Mouse (Mus musculus) heart, embryonic 16.5 days (tissue): ENCODE results near the gene Stt3b. TPM values are rescaled to one million over a fixed set of nuclear protein-coding genes. Genes with fewer than 3 reads are reported as not detected.

Experiments used
- ATAC-seq: fragments of 200-750 bp; cut with Nextera tagmentation; replicated peaks from 2 replicates; pipeline ENCODE4 v1.8.0; 2017; ENCODE audit warnings: moderate number of reproducible peaks; ENCODE audit not compliant: insufficient read depth, low FRiP score; ENCODE audit errors: extremely low read depth
- H3K27ac ChIP-seq: fragments of 300-500 bp; sonication (generic); 2 replicates; pipeline ENCODE4 v1.5.1; 2014; ENCODE audit warnings: mild to moderate bottlenecking, low read length, control low read depth, moderate library complexity
- H3K27me3 ChIP-seq: fragments of 300-500 bp; sonication (generic); 2 replicates; pipeline ENCODE4 v1.6.1; 2014; ENCODE audit warnings: low read length, mixed read lengths; ENCODE audit not compliant: control insufficient read depth, insufficient read depth
- H3K36me3 ChIP-seq: fragments of 300-500 bp; sonication (generic); 2 replicates; pipeline ENCODE4 v1.6.1; 2014; ENCODE audit not compliant: control insufficient read depth, insufficient read depth
- H3K4me1 ChIP-seq: fragments of 300-500 bp; sonication (generic); 2 replicates; pipeline ENCODE4 v1.6.1; 2014; ENCODE audit warnings: low read length, mixed read lengths; ENCODE audit not compliant: control insufficient read depth, insufficient read depth
- H3K4me2 ChIP-seq: fragments of 300-500 bp; sonication (generic); 2 replicates; pipeline ENCODE4 v1.6.1; 2014; ENCODE audit warnings: low read depth, mild to moderate bottlenecking, control low read depth, low read length
- H3K4me3 ChIP-seq: fragments of 300-500 bp; sonication (generic); 2 replicates; pipeline ENCODE4 v1.5.1; 2014; ENCODE audit warnings: mild to moderate bottlenecking, control low read depth, low read length
- H3K9ac ChIP-seq: fragments of 300-500 bp; sonication (generic); 2 replicates; pipeline ENCODE4 v1.6.1; 2014; ENCODE audit warnings: low read length, control low read depth
- H3K9me3 ChIP-seq: fragments of 300-500 bp; sonication (generic); replicated peaks from 2 replicates; pipeline ENCODE4 v1.6.1; 2016; ENCODE audit warnings: low read length; ENCODE audit not compliant: control insufficient read depth
- WGBS: fragments of 180-500 bp; shearing (Covaris S2); extraction: QIAGEN DNeasy Blood & Tissue Kit; methylation state at CpG from one replicate; pipeline ENCODE4 v1.1.7; 2014; 5-methylcytosine and 5-hydroxymethylcytosine counted together
- polyA plus RNA-seq: library from polyadenylated mRNA; unstranded; fragments of >200 nt; fragmentation: Nextera tagmentation; extraction: Ambion mirVana; gene quantifications from 2 replicates; pipeline ENCODE4 v1.2.1, GENCODE M21; 2015

The Stt3b gene
- polyA plus RNA-seq, 1 experiment from 2014 or later: 69.8 TPM

DNA sequence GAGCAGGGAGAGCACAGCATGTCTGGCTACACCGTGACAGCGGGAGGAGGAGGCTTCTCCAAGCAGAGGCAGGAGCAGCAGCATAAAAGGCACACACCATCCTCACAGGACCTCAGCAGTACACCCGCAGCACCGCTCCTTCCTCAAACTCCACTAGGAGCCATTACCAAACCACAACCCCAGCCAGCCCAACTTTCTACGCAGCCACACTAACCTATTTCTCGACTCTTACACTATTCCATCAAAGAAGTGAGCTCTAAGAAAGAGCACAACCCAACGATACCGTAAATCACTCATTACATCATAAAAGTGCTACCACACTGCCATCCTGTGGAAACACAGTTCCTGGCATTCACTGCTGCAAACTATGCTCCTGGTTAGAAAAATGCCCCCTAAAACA is 48.8 kb downstream of the Stt3b start:
- H3K4me3 ChIP-seq: no peak overlapping the region
- H3K9me3 ChIP-seq: no peaks in the 10 kb centered on the region
- no peak overlapping the region for H3K27ac ChIP-seq
- no peak overlapping the region for H3K9ac ChIP-seq
- no peaks in the 10 kb centered on the region for H3K4me1 ChIP-seq
- 75% methylated on average over 8 of the region's 8 CpGs for WGBS
- no peak overlapping the region for H3K4me2 ChIP-seq
- no peaks in the 10 kb centered on the region for H3K27me3 ChIP-seq
- peaks cover 13% of the 10 kb centered on the region for H3K36me3 ChIP-seq
- ATAC-seq: no peak

DNA sequence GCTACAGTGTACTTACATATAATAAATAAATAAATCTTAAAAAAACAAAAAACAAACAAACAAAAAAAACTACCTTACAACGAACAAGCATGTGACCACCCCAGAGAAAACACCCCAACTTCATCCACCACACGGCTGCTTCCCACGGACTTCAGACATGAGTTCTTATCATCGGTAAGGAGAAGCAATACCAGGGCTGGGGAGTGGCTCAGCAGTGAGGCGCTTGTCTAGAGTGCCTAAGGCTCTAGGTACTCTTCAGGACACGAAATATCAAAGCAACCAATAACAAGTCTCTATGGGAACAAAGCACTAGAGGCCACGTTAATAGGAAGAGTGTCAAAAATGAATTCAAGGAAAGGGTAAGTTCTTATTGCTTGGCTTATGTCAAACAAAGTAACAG is 49.8 kb downstream of the Stt3b start:
- Histone ChIP-seq H3K27me3 (no peaks in the 10 kb centered on the region), H3K9me3 (no peaks in the 10 kb centered on the region), H3K27ac (no peak overlapping the region), H3K9ac (no peak overlapping the region), H3K36me3 (peaks cover 11% of the 10 kb centered on the region), H3K4me2 (no peak overlapping the region), H3K4me3 (no peak overlapping the region), H3K4me1 (no peaks in the 10 kb centered on the region)
- ATAC-seq: no peak
- 77% methylated on average over 7 of the region's 7 CpGs for WGBS

DNA sequence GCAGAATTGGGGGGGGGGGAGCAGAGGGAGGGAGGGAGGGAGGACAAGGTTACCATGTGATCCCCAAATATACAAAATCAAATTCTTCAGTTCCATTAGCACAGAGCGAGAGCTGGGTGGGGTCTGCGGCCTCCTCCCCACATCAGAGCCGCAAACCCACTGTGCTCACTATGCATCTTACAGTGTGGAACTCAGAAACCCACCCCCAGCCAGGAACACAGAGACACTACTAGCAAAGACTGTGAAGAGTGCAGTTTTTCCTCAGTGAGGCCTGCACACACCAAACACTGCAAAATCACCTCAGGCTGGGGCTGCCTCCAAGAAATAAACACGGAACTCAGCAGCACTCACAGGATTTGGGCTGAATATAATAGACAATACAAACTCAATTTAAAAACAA is 50.4 kb downstream of the Stt3b start:
- 87% methylated on average over 4 of the region's 4 CpGs for WGBS
- Histone ChIP-seq H3K9me3 (no peaks in the 10 kb centered on the region), H3K4me1 (no peaks in the 10 kb centered on the region), H3K27me3 (no peaks in the 10 kb centered on the region), H3K4me2 (no peak overlapping the region), H3K36me3 (peaks cover 14% of the 10 kb centered on the region), H3K27ac (no peak overlapping the region), H3K9ac (no peak overlapping the region), H3K4me3 (no peak overlapping the region)
- ATAC-seq: no peak

DNA sequence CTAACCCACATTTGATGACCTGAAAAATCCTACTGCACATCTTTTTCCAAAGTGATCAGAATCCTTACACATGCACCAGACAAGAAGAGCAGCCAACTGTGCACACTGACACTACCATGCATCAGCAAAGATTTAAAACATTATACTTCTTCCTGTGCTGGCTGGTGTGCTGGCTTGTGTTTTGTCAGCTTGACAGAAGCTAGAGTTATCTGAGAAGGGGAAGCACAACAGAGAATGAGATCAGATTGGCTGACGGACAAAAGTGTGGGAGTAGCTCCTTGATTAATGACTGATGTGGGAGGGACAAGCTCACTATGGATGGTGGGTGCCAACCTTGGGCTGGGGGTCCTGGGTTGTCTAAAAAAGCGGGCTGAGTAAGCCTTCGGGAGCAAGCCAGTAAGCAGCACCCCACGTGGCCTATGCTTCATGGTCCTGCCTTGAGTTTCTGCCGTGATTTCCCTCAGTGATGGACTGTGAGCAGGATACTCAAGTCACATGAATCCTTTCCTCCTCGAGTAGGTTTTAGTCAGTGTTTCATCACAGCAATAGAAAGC is 52.4 kb downstream of the Stt3b start:
- Histone ChIP-seq H3K9me3 (no peaks in the 10 kb centered on the region), H3K4me1 (no peaks in the 10 kb centered on the region), H3K27ac (no peak overlapping the region), H3K4me2 (no peak overlapping the region), H3K36me3 (peaks cover 22% of the 10 kb centered on the region), H3K9ac (no peak overlapping the region), H3K27me3 (no peaks in the 10 kb centered on the region), H3K4me3 (no peak overlapping the region)
- no peak for ATAC-seq
- WGBS: 62% methylated on average over 6 of the region's 6 CpGs

DNA sequence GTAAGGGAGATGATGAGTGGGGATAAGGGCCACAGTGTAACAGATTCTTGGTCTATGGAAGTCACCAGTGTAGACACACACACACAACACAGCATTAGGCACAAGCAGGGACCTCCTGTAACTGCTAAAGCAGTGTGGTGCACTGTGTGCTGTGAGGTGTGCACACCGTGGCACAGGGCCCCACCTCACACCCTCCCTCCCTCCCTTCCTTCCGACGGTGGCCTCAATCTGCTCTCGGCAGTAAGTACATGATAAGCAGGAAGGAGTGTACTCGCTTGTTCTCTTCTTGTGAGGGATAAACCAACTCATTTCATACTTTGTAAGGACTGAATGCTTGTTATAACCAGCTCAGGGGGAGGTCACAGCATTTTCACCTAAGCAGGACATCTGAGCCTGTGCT is 61.1 kb downstream of the Stt3b start:
- peaks cover 3% of the 10 kb centered on the region; the same call in 1 of the 2 replicates for H3K4me1 ChIP-seq
- no peak overlapping the region for H3K27ac ChIP-seq
- no peak overlapping the region for H3K4me2 ChIP-seq
- 12% methylated on average over 5 of the region's 5 CpGs for WGBS
- no peaks in the 10 kb centered on the region for H3K9me3 ChIP-seq
- no peak for ATAC-seq
- H3K9ac ChIP-seq: no peak overlapping the region
- no peaks in the 10 kb centered on the region for H3K27me3 ChIP-seq
- H3K4me3 ChIP-seq: no peak overlapping the region
- peaks cover 46% of the 10 kb centered on the region for H3K36me3 ChIP-seq

DNA sequence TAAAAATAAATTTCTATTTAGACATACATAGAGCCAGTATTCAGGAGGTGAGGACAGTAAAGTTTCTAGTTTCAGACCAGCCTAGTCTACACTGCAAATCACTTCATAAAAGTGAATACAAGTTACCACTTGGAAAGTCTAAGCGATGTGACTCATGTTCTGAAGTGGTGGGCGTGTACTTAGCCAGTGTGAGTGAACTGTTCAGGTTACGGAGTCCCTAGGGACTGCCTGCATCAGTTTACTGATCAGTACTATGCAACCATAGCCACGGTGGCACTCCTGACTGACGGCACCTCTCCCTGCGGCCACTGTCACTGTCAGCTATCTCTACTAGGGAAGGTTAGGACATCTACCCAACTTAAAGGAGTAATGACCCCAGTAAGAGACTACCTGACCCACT is 65.1 kb downstream of the Stt3b start:
- no peaks in the 10 kb centered on the region for H3K27me3 ChIP-seq
- H3K4me3 ChIP-seq: no peak overlapping the region
- H3K27ac ChIP-seq: no peak overlapping the region
- no peak overlapping the region for H3K9ac ChIP-seq
- no peak overlapping the region for H3K4me2 ChIP-seq
- WGBS: 56% methylated on average over 6 of the region's 6 CpGs
- H3K36me3 ChIP-seq: peaks cover 61% of the 10 kb centered on the region
- peaks cover 3% of the 10 kb centered on the region; the same call in 1 of the 2 replicates for H3K4me1 ChIP-seq
- no peak for ATAC-seq
- H3K9me3 ChIP-seq: no peaks in the 10 kb centered on the region

DNA sequence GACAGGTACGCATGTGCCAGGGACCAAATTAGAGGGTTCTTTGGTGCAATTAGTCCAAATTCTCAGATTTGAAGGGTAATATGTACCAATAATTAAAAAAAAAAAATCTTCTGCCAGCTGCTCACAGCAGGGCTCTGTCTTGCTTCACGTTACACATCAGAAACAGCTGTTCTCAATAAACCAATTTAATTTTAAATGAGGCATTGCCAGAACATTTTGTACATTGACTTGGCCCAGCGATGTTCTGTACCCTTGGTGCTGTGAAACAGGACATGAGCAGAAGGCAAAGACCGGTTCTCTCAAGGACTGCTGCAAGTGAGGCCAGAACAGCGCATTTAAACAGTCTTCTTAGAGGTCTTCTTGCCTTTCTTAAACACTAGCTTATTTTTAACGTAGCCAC is 66.6 kb downstream of the Stt3b start:
- no peak for ATAC-seq
- no peak overlapping the region for H3K4me2 ChIP-seq
- peaks cover 62% of the 10 kb centered on the region for H3K36me3 ChIP-seq
- H3K27me3 ChIP-seq: no peaks in the 10 kb centered on the region
- H3K27ac ChIP-seq: no peak overlapping the region
- no peaks in the 10 kb centered on the region for H3K4me1 ChIP-seq
- no peak overlapping the region for H3K4me3 ChIP-seq
- no peaks in the 10 kb centered on the region for H3K9me3 ChIP-seq
- 86% methylated on average over 6 of the region's 6 CpGs for WGBS
- H3K9ac ChIP-seq: no peak overlapping the region

DNA sequence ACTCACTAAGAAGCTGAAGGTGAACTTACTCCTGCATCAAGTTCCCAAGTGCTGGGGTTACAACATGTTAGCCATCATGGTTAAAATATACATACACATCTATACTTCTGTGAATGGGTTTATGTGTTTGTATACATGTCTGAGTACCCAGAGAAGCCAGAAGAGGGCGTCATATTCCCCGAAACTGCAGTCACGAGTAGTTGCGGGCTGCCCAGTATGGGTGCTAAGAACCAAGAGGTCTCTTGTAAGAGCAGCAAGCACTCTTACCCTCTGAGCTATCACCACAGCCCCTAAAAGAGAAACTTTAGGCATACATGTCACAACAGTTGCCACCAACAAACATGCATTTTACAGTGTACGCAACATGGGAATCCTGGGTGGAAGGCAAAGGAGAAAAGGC is 70.4 kb downstream of the Stt3b start:
- Histone ChIP-seq H3K4me3 (no peak overlapping the region), H3K27me3 (no peaks in the 10 kb centered on the region), H3K9ac (no peak overlapping the region), H3K27ac (no peak overlapping the region), H3K9me3 (no peaks in the 10 kb centered on the region), H3K36me3 (peaks cover 50% of the 10 kb centered on the region), H3K4me1 (no peaks in the 10 kb centered on the region; the same call in 1 of the 2 replicates), H3K4me2 (no peak overlapping the region)
- ATAC-seq: no peak
- WGBS: 95% methylated on average over 5 of the region's 5 CpGs

DNA sequence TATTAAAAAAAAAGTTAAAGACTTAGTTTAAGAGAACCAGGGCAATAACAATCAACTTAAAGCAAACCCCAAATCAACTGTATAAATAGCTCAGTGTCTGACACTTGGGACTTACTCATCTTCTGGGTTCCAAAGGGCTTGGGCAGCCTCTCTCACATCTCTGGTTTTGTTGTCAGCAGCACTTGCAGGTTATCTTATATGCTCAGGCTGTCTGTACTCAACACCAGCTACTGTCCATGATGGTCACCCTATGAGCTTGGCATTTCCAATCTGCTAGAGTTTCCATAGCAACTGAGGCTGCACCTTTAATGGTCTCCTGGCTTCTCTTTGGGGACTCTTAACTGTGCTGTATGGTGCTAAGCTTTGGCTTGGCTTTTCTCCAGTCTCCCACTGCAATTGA is 72.3 kb downstream of the Stt3b start:
- Histone ChIP-seq H3K4me2 (no peak overlapping the region), H3K4me1 (no peaks in the 10 kb centered on the region; the same call in 1 of the 2 replicates), H3K36me3 (peaks cover 31% of the 10 kb centered on the region), H3K27me3 (no peaks in the 10 kb centered on the region), H3K9me3 (no peaks in the 10 kb centered on the region), H3K27ac (no peak overlapping the region), H3K4me3 (no peak overlapping the region), H3K9ac (no peak overlapping the region)
- no peak for ATAC-seq
